Mouse (Mus musculus) liver, embryonic 14.5 days (tissue): ENCODE measurements around the gene Ireb2.

ENCODE experiments used
- CTCF ChIP-seq: IDR thresholded peaks from 2 replicates; pipeline ENCODE4 v1.5.1; 2016; ENCODE audit warnings: antibody characterized with exemption, low read depth, control low read depth
- EP300 ChIP-seq: IDR thresholded peaks from 2 replicates; pipeline ENCODE4 v1.6.1; 2016; ENCODE audit warnings: antibody characterized with exemption, low read depth

DNA sequence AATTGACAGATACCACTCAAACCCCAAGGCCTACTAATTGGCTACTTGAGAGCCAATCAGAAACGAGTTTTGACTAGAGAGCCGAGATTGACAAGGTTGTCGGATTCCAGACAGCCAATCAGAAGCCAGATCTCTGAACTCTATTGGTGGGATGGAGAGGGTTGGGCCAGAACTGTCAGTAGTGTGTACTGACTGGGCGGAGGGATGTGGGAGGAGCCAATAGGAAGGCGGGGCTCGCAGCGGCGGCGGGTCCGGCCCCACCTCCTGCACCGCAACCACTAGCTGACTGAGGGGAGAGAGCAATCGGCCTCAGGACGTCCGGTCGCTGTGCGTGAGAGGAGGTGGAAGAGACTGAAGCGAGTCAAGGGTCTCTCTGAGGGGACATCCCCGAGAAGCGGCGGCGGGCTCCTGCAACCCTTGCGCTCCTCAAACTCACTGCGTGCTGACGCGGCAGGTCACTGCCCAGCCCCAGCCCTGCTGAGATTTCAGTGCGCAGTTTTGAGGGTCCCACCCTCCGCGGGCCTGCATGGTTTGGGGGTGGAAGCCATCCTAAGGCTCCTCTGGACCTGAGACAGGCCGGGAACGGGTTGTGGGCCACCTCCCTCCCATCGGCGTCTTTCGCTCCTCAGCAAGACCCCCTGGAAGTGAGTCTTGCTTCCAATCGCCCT is 53.6 kb downstream of the Ireb2 start, which contains the start of gene Hykk:
- TF ChIP-seq EP300 (no peak), CTCF (no peak)
